Mouse (Mus musculus) cerebellum, adult 2 months (tissue): Measurements from ENCODE around the gene Tchp.

ENCODE experiments used
- CTCF ChIP-seq: fragments of 200-500 bp; IDR thresholded peaks from 2 replicates; pipeline ENCODE4 v1.5.1; 2011; ENCODE audit warnings: low read depth, mild to moderate bottlenecking, control low read depth, low read length, moderate library complexity, borderline replicate concordance; ENCODE audit not compliant: insufficient read depth
- POLR2A ChIP-seq: fragments of 200-500 bp; IDR thresholded peaks from 2 replicates; pipeline ENCODE4 v1.6.1; 2011; ENCODE audit warnings: low read length, control low read depth, borderline replicate concordance; ENCODE audit not compliant: insufficient read depth

- TF ChIP-seq POLR2A (no peak), CTCF (no peak)
Measured at GRCm38 (mm10) chr5:114686726-114687210, 20.8 kb upstream of the Tchp start.
